Mouse (Mus musculus): ENCODE measurements at regions not wholly inside any gene's neighbourhood (a gene's known extent, or its start where the extent isn't known, plus 50 kb on each side); places are given as distances from the start of the nearest gene placed in this dataset.

DNA sequence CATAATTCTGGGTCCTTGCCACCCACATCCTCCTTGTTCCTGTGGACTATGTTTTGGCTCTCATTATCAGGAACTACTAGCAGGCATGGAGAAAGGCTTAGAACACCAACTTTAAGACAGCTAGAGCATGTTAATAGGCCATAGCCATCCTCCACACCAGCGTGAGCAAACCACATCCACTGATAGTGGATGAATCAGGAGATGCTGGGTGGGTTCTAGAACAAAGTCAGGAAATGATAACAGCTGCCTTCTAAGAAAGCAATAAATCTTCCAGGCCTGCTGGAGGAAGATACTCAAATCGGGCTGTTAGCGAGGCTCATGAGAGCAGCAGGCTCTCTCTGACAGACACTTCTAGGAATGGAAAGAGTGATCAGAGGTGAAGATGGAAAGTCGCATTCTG is 60.9 kb upstream of the Slc44a3 start:
- TF ChIP-seq GATA1 (IDR thresholded peaks at IDR 0.05; ENCODE audit: borderline replicate concordance, low read length) (no peak), FLI1 (IDR thresholded peaks at IDR 0.05; ENCODE audit: low read length) (no peak)

Data from megakaryocyte, embryonic 14.5 days (primary cell).